Mouse (Mus musculus): Measurements from ENCODE around the gene Chst3. TPM values are rescaled to one million over a fixed set of nuclear protein-coding genes. Genes with fewer than 3 reads are reported as not detected.
A peak's percentile ranks its signal among the peaks of the same experiment; 100 is the strongest.
"Not testable (repeated sequence)": the region's sequence is repeated elsewhere in the genome, so short reads cannot be mapped to it uniquely, and the experiment has no call there.

The Chst3 gene
- polyA plus RNA-seq, 1 experiment from 2014 or later = 0.31 TPM

GRCm38 (mm10) chr10:60252187-60252586, 33.1 kb upstream of the Chst3 start:
- H3K27ac ChIP-seq = no peak overlapping the region
- no peak overlapping the region for H3K4me2 ChIP-seq
- H3K9me3 ChIP-seq (replicated peaks) = no peaks in the 10 kb centered on the region
- H3K4me1 ChIP-seq = peaks cover 20% of the 10 kb centered on the region
- no peaks in the 10 kb centered on the region; the same call in 1 of the 2 replicates for H3K27me3 ChIP-seq (replicated peaks)
- no peaks in the 10 kb centered on the region for H3K36me3 ChIP-seq
- no peak overlapping the region for H3K9ac ChIP-seq
- no peak for ATAC-seq
- no peak overlapping the region for H3K4me3 ChIP-seq
- 68% methylated on average over 4 of the region's 4 CpGs for WGBS (ENCODE audit: insufficient replicate concordance)

- Histone ChIP-seq H3K27me3 (replicated peaks) (no peaks in the 10 kb centered on the region; the same call in 1 of the 2 replicates), H3K4me1 (peaks cover 3% of the 10 kb centered on the region), H3K4me2 (no peak overlapping the region), H3K36me3 (no peaks in the 10 kb centered on the region), H3K9ac (no peak overlapping the region), H3K9me3 (replicated peaks) (no peaks in the 10 kb centered on the region), H3K27ac (no peak overlapping the region), H3K4me3 (no peak overlapping the region)
- 72% methylated on average over 13 of the region's 13 CpGs for WGBS (ENCODE audit: insufficient replicate concordance)
- no peak for ATAC-seq
Observed at GRCm38 (mm10) chr10:60250426-60250965, 31.4 kb upstream of the Chst3 start.

- not testable (repeated sequence) for H3K9ac ChIP-seq; H3K9me3 ChIP-seq (replicated peaks); H3K4me2 ChIP-seq; H3K27me3 ChIP-seq (replicated peaks); H3K36me3 ChIP-seq; H3K27ac ChIP-seq; ATAC-seq; H3K4me1 ChIP-seq; H3K4me3 ChIP-seq
- 74% methylated on average over 3 of the region's 3 CpGs for WGBS (ENCODE audit: insufficient replicate concordance)
Observed at GRCm38 (mm10) chr10:60248345-60248744, 29.3 kb upstream of the Chst3 start.

GRCm38 (mm10) chr10:60246519-60246918, 27.5 kb upstream of the Chst3 start:
- no peak overlapping the region for H3K9ac ChIP-seq
- WGBS (ENCODE audit: insufficient replicate concordance) = 31% methylated on average over 5 of the region's 5 CpGs
- H3K27me3 ChIP-seq (replicated peaks) = no peaks in the 10 kb centered on the region
- no peaks in the 10 kb centered on the region for H3K36me3 ChIP-seq
- H3K4me2 ChIP-seq = no peak overlapping the region
- no peaks in the 10 kb centered on the region for H3K4me1 ChIP-seq
- H3K27ac ChIP-seq = no peak overlapping the region
- no peak overlapping the region for H3K4me3 ChIP-seq
- no peak for ATAC-seq
- H3K9me3 ChIP-seq (replicated peaks) = no peaks in the 10 kb centered on the region

- H3K4me2 ChIP-seq = no peak overlapping the region
- 67% methylated on average over 7 of the region's 7 CpGs for WGBS (ENCODE audit: insufficient replicate concordance)
- H3K4me1 ChIP-seq = no peaks in the 10 kb centered on the region
- ATAC-seq = no peak
- H3K36me3 ChIP-seq = no peaks in the 10 kb centered on the region
- no peak overlapping the region for H3K4me3 ChIP-seq
- H3K27ac ChIP-seq = no peak overlapping the region
- H3K9me3 ChIP-seq (replicated peaks) = no peaks in the 10 kb centered on the region
- H3K9ac ChIP-seq = no peak overlapping the region
- H3K27me3 ChIP-seq (replicated peaks) = no peaks in the 10 kb centered on the region
Observed at GRCm38 (mm10) chr10:60245635-60246034, 26.6 kb upstream of the Chst3 start.

- Histone ChIP-seq H3K4me2 (no peak overlapping the region), H3K4me3 (no peak overlapping the region), H3K27ac (no peak overlapping the region), H3K27me3 (replicated peaks) (no peaks in the 10 kb centered on the region), H3K4me1 (no peaks in the 10 kb centered on the region), H3K9me3 (replicated peaks) (no peaks in the 10 kb centered on the region), H3K36me3 (no peaks in the 10 kb centered on the region), H3K9ac (no peak overlapping the region)
- peak; percentile 35; the same call in 1 of the 2 replicates for ATAC-seq
- WGBS (ENCODE audit: insufficient replicate concordance) = 2% methylated on average over 8 of the region's 8 CpGs
Observed at GRCm38 (mm10) chr10:60245041-60245440, 26.0 kb upstream of the Chst3 start.

- Histone ChIP-seq H3K9ac (no peak overlapping the region), H3K4me2 (no peak overlapping the region), H3K36me3 (no peaks in the 10 kb centered on the region), H3K4me3 (no peak overlapping the region), H3K27me3 (replicated peaks) (no peaks in the 10 kb centered on the region), H3K4me1 (no peaks in the 10 kb centered on the region), H3K27ac (no peak overlapping the region), H3K9me3 (replicated peaks) (no peaks in the 10 kb centered on the region)
- 66% methylated on average over 5 of the region's 5 CpGs for WGBS (ENCODE audit: insufficient replicate concordance)
- no peak for ATAC-seq
Observed at GRCm38 (mm10) chr10:60243941-60244340, 24.9 kb upstream of the Chst3 start.

- Histone ChIP-seq H3K9ac (no peak overlapping the region), H3K36me3 (no peaks in the 10 kb centered on the region), H3K27me3 (replicated peaks) (no peaks in the 10 kb centered on the region), H3K4me2 (no peak overlapping the region), H3K4me1 (no peaks in the 10 kb centered on the region), H3K27ac (no peak overlapping the region), H3K9me3 (replicated peaks) (no peaks in the 10 kb centered on the region), H3K4me3 (no peak overlapping the region)
- 70% methylated on average over 6 of the region's 6 CpGs for WGBS (ENCODE audit: insufficient replicate concordance)
- ATAC-seq = no peak
Observed at GRCm38 (mm10) chr10:60240416-60240815, 21.4 kb upstream of the Chst3 start.

GRCm38 (mm10) chr10:60237475-60238154, 18.6 kb upstream of the Chst3 start:
- H3K9ac ChIP-seq = no peak overlapping the region
- no peak overlapping the region for H3K27ac ChIP-seq
- no peaks in the 10 kb centered on the region for H3K9me3 ChIP-seq (replicated peaks)
- 47% methylated on average over 10 of the region's 10 CpGs for WGBS (ENCODE audit: insufficient replicate concordance)
- no peaks in the 10 kb centered on the region for H3K4me1 ChIP-seq
- H3K4me3 ChIP-seq = no peak overlapping the region
- H3K4me2 ChIP-seq = no peak overlapping the region
- no peaks in the 10 kb centered on the region for H3K27me3 ChIP-seq (replicated peaks)
- no peaks in the 10 kb centered on the region for H3K36me3 ChIP-seq
- no peak for ATAC-seq

- 80% methylated on average over 6 of the region's 6 CpGs for WGBS (ENCODE audit: insufficient replicate concordance)
- ATAC-seq; H3K9ac ChIP-seq; H3K9me3 ChIP-seq (replicated peaks); H3K27me3 ChIP-seq (replicated peaks); H3K27ac ChIP-seq; H3K4me1 ChIP-seq; H3K36me3 ChIP-seq; H3K4me3 ChIP-seq; H3K4me2 ChIP-seq: not testable (repeated sequence)
Observed at GRCm38 (mm10) chr10:60235876-60236275, 16.8 kb upstream of the Chst3 start.

- Histone ChIP-seq H3K9me3 (replicated peaks) (no peaks in the 10 kb centered on the region), H3K9ac (no peak overlapping the region), H3K4me2 (no peak overlapping the region), H3K27ac (no peak overlapping the region), H3K36me3 (no peaks in the 10 kb centered on the region), H3K4me3 (no peak overlapping the region), H3K4me1 (no peaks in the 10 kb centered on the region), H3K27me3 (replicated peaks) (0 out of 2 replicates have a peak, but pooled peaks cover 10% of the 10 kb centered on the region)
- no peak for ATAC-seq
- 62% methylated on average over 9 of the region's 9 CpGs for WGBS (ENCODE audit: insufficient replicate concordance)
Observed at GRCm38 (mm10) chr10:60234006-60234405, 14.9 kb upstream of the Chst3 start.

- H3K4me2 ChIP-seq = no peak overlapping the region
- no peaks in the 10 kb centered on the region for H3K4me1 ChIP-seq
- no peaks in the 10 kb centered on the region for H3K36me3 ChIP-seq
- no peak overlapping the region for H3K27ac ChIP-seq
- 59% methylated on average over 6 of the region's 6 CpGs for WGBS (ENCODE audit: insufficient replicate concordance)
- H3K9ac ChIP-seq = no peak overlapping the region
- no peak overlapping the region for H3K4me3 ChIP-seq
- ATAC-seq = no peak
- H3K27me3 ChIP-seq (replicated peaks) = 0 out of 2 replicates have a peak, but pooled peaks cover 21% of the 10 kb centered on the region
- no peaks in the 10 kb centered on the region for H3K9me3 ChIP-seq (replicated peaks)
Observed at GRCm38 (mm10) chr10:60230321-60231088, 11.4 kb upstream of the Chst3 start.
